Mouse (Mus musculus): Measurements from ENCODE around the gene Tra2b.
"Not testable (repeated sequence)": the region's sequence is repeated elsewhere in the genome, so short reads cannot be mapped to it uniquely, and the experiment has no call there.

Tra2b gene

DNA sequence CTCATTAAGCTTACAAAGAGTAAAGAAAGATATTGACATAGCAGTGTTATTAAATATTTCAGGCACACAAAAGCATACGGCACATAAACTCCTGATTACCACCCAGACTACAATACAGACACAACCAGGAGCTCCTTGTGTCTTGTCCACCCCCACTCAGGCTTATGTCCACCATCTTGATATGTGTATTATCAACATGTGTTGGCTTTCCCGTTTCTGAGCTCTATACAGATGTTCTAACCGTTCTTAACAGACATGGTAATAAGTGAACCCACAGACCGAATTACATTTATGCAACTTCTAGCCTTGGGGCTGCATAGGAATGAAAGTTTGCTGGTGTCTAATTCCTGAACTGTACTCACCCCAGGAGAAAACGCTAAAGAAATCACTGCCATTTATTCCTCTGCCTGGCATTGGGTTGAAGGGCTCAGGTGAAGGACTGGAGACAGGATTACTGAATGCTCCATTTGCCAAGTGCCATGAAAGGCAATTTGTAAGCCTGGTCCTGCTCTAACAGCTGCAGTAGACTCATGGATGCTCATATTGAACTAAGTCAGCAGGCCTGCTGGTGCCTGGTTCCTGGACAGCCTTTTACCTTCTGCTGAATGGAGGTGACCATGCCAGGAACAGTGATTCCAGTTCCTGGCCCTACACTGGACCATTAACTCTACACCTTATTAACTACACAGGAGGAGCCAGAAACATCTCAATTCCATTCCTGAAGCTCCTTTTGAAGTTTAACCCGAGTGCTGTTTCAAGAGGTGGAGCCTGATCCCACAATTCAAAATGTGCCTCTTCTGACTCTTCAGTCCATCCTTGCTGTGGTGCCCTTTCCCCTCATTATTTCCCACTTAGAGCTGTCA lies 24.2 kb downstream of the Tra2b start:
- DNase-seq = no peak

DNA sequence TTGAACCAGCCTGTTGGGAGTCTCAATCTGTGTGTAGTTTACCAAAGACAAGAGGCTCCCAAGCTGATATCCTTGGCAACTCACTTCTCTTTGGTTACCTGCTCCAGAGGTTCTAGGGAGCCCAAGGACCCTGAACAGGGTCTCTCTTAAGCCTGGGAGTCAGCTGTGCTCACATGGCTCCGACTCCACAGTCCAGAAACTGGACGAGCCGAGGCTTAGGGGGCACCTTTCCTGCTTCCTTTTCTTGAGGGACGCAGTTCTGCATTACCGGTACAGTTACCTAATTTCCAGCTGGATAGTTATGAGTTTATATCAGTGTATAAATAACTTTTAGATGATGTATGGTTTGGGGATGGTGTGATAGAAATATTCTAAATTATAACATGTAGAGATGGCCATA lies 24.9 kb downstream of the Tra2b start:
- no peak for DNase-seq

DNA sequence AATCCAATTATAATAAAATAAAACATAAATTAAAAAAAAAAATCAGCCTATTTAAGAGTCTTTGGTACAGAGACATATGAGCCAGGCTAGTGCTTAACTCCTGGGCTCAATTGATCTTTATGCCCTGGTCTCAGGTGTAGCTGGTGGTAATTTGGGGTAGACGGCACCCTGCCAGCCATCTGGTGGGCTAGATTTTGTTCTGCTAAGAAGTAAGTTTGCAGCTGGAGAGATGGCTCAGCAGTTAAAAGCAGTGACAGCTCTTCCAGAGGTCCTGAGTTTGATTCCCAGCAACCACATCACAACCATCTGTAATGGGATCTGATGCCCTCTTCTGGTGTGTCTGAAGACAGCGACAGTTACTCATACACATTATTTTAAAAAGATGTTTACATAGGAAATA lies 25.8 kb downstream of the Tra2b start:
- DNase-seq = no peak

GRCm38 (mm10) chr16:22238928-22239620 lies 26.7 kb downstream of the Tra2b start:
- no peak for DNase-seq

DNA sequence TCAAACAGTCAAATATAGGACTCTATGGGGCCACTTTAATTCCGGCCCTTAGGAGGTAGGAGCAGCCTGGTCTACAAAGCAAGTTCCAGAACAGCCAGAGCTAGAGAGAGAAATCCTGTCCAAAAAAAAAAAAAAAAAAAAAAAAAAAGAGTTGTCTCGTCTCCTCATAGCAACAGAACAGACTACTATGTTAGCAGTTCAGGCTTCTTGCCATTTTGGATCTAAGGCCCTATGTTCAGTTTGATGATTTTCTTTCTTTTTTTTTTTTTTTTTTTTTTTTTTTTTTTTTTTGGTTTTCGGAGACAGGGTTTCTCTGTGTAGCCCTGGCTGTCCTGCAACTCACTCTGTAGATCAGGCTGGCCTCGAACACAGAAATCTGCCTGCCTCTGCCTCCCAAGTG lies 27.4 kb downstream of the Tra2b start:
- DNase-seq = not testable (repeated sequence)

DNA sequence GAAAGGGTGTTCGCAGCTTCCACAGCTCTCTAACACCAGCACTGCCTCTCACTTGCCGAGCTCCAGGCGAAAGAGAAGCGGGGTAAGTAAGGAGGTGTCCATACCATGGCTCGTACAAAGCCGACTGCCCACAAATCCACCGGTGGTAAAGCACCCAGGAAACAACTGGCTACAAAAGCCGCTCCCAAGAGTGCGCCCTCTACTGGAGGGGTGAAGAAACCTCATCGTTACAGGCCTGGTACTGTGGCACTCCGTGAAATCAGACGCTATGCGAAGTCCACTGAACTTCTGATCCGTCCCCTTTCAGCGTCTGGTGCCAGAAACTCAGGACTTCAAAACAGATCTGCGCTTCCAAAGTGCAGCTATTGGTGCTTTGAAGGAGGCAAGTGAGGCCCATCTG lies 29.0 kb downstream of the Tra2b start:
- no peak for DNase-seq

DNA sequence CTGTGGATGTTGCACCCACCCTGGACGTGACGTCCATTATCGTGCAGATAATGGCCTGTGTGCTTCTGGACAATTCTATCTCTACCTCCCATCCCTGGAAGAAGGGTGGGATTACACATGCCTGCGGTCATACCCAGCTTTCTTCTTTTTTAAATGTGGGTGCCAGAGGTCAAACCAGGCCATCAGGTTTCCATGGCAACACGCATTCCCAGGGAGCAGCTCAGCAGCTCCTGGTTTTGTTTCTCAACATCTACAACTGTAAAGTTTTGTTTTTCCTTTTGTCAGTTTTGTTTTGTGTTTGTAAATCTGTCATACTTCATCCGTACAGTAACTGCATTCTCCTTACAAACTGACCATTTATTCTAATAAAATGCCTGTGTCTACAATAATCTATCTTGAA lies 31.3 kb downstream of the Tra2b start:
- DNase-seq = no peak

DNA sequence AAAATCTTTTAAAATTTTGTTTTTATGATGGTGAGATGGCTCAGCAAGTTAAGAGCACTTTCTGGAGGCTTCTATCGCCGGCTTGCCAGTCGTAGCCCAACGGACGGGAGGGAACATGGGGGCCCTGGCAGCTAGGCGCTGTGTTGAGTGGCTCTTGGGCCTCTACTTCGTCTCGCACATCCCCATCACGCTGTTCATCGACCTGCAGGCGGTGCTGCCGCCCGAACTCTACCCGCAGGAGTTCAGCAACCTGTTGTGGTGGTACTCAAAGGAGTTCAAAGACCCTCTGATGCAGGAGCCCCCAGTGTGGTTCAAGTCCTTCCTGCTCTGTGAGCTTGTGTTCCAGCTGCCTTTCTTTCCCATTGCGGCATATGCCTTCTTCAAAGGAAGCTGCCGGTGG lies 35.5 kb downstream of the Tra2b start:
- not testable (repeated sequence) for DNase-seq

- DNase-seq = no peak
These were observed 62.3 kb downstream of the Tra2b start for GRCm38 (mm10) chr16:22203501-22203900.

DNA sequence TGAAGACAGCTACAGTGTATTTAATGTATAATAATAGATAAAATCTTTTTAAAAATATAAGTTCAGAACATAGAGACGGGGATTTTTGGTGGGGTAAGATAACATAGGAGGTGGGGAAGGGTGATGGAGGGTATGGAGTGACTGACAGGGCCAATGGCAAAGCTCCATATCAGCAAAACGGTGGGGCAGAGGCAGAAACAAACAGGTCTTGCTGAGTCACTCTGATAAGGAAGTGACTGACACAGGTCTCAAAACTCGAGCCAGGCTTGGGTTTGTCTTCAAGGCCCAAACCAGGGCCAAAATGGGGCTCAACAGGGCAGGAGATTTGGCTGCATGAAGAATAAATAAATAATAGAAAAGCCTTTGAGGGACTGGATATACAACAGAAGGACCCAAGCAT lies 63.9 kb downstream of the Tra2b start:
- DNase-seq = no peak

DNA sequence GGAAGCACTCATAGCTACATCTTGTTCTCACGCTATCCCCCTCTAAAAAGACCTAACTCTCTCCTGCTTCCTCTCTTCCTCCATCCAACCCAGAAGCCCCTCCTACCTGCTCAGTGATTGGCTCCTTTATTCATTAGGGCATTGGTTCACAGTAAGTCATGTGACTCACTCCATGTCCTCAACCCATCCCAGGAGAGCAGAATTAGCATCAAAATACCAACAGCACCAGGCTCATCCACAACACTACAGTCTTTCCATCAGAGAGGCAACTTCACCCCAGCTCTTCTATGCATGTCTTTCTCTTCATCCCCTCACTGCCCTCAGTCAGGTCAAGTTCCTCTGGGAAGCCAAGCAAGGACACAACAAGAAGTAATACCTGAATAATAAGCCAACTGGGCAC lies 65.3 kb downstream of the Tra2b start:
- DNase-seq = no peak
